Mouse (Mus musculus): ENCODE measurements around the gene Tnf.
"Not testable (repeated sequence)": the region's sequence is repeated elsewhere in the genome, so short reads cannot be mapped to it uniquely, and the experiment has no call there.

The Tnf gene

DNA sequence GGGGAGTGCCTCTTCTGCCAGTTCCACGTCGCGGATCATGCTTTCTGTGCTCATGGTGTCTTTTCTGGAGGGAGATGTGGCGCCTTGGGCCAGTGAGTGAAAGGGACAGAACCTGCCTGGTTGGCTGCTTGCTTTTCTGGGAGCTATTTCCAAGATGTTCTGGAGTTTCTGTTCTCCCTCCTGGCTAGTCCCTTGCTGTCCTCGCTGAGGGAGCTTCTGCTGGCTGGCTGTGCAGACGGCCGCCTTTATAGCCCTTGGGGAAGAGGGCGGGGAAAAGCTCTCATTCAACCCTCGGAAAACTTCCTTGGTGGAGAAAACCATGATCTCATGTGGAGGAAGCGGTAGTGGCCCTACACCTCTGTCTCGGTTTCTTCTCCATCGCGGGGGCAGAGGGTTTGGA is at the start of gene Tnf:
TSS of gene Tnf (minus strand) at position 221 of the 400 bp plus-strand sequence.
- DNase-seq = no peak

GRCm38 (mm10) chr17:35251162-35251719 is 49.4 kb upstream of the Tnf start:
- no peak for DNase-seq

DNA sequence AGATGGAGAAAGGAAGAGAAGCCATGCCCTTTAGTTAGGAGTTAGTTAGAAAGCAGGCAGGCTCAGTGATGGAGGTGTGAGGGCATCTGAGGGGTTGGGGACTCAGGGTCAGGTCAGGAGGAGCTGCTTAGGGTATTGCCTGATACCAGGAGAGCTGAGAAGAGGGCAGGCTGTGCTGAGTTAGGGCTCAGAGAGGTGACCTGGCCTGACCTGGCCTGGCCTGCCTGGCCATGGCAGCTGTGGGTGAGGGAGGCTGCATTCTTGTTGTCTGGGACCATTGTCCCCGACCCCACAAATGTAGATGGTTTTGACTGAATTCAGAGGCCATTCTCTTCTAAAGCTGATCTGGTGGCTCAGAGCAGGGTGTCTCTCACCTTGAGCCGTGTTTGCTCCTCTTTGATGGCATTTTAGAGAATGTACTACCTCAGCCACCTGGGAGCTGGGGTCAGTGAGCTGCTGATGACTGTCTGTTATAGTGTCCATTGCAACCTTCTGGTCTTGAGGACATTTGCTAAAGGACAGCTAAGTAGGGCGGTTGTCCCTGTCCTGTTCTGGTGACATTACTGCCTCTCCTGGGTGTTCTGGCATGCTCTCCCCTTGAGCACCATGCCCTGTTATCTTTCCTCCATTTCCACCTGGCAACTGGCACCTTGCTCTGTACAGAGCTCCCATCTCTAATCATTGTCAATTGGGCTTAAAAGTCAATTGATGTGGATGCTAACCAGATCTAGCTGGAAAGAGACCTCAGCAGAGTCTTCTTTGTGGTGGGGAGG is 48.7 kb upstream of the Tnf start:
- no peak for DNase-seq

- DNase-seq = no peak
Measured at GRCm38 (mm10) chr17:35249451-35250197, 47.8 kb upstream of the Tnf start.

DNA sequence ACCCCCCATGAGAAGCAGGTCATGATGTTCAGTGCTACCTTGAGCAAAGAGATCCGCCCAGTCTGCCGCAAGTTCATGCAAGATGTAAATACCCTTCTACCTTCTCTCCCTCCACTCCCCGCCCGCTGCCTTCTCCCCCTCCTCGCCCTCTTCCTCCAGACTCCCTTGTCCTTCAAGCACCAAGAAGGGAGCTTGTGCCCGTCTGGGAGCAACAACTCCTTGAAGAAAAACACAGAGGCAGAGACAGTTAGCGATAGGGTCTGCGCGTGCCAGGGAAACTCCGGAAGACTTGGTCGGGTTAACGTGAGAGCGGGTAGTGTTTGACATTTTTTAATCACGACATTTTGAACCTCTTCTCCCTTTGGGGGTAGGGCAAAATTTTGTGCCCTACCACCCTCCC is 47.2 kb upstream of the Tnf start:
- DNase-seq = no peak

GRCm38 (mm10) chr17:35247144-35247543 is 45.3 kb upstream of the Tnf start:
- DNase-seq = no peak

GRCm38 (mm10) chr17:35245731-35246623 is 44.2 kb upstream of the Tnf start:
- peak; percentile 56 for DNase-seq

- no peak for DNase-seq
Measured at GRCm38 (mm10) chr17:35244999-35245398, 43.2 kb upstream of the Tnf start.

GRCm38 (mm10) chr17:35243086-35243485 is 41.3 kb upstream of the Tnf start:
- peak; percentile 69 for DNase-seq

- DNase-seq = peak; percentile 86
Measured at GRCm38 (mm10) chr17:35242015-35242941, 40.5 kb upstream of the Tnf start.

GRCm38 (mm10) chr17:35241305-35242014 is 39.7 kb upstream of the Tnf start, which contains the start of gene Ddx39b:
Gene Ddx39b, plus strand, starts transcription at chr17:35241746.
- peak; percentile 98 for DNase-seq

DNA sequence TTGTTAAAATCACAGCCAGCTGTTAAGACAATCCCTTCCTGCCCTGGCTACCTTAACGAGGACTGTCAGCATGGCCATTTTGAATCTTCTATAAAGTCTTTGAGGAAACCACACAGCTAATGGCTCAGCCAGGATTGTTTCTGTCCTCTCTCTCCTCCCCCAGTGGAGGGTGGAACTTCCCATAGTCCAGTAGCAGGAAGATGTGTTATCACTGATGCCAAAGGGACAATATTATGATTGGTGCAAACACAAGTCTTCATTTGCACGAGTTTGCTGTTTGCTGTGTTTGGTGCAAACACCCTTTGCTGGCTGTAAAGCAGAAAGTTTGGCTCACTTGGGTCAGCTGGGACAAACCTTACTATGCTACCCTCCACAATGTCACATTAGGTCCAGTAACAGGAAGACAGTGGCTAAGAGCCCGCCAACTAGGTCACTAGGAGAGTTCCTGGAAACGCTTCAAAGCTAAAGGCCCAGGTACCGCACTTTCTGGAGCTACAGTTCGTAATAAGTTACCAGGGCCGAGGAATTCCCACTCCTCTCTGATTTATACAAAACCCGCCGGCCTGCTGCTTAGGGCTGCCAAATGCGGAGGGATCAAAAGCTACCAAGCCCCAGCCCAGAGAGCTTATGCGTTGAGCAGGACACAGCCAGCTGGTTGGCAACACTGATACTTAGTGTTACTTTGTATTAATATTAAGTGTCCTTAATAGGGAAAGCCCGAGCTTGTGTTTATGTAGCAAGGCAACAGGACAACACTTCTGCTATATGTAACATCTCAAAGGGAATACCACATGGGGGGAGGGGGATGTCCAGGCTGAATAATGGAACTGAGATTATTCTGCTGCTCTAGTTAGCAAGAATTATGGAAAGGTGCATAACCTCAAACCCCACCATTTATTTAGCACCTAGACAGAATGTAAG is 38.8 kb upstream of the Tnf start:
- no peak for DNase-seq

GRCm38 (mm10) chr17:35239700-35240099 is 37.9 kb upstream of the Tnf start:
- DNase-seq = no peak

- no peak for DNase-seq
Measured at GRCm38 (mm10) chr17:35237504-35237903, 35.7 kb upstream of the Tnf start.

DNA sequence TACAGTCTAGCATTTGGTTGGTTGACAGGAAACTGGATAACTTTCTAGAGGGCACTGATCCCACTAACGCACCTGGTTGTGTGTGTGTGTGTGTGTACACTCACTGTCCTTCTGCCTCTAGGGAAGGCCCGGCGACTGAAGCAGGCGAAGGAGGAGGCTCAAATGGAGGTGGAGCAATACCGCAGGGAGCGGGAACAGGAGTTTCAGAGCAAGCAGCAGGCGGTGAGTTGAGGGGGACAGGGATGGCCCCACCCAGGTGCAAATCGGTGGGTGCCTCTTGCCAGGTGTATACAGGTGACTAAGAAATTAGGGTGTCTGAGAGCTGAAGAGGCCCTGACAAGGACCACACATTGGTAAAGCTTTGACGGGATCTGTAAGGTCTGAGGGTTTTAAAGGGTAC is 35.2 kb upstream of the Tnf start:
- no peak for DNase-seq

DNA sequence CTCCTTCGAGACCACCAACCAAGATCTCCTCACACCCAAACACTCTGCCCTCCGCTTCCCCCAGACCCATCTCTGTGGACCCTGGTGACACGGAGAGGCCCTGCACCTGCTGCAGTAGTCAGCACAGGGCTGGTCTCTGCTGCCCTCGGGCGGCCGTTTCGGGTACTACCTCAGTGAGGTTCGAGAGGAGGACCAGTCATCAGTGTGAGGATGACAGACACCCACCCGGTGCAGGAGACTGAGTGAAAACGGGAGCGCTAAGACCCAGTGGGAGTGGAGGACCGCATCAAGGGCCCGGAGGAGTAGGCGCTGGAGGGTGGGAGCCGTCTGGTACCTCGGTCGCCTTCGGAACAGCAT is 34.6 kb upstream of the Tnf start:
- DNase-seq = peak; percentile 95

- peak; percentile 97 for DNase-seq
Measured at GRCm38 (mm10) chr17:35235614-35236389, 34.0 kb upstream of the Tnf start, which contains the start of gene Nfkbil1. Gene Nfkbil1, minus strand, starts transcription at chr17:35235792.

DNA sequence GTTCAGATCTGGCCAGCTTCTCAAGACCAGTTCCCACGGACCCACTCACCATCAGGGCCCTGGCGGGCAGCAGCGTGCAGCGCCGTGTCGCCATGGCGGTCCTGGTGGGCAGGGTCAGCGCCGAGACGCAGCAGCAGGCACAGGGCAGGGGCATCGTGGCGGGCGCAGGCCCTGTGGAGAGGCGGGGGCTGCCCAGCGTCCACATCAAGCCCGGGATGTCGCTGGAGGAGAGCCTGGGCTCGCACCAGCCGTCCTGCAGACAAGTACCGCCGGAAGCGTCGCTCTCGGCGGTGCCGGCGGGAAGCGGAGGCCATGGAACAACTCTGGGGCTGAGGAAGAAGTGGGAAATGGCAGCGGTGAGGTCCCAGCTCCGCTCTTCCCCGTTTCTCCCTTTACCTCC is 33.1 kb upstream of the Tnf start:
- peak; percentile 60 for DNase-seq

DNA sequence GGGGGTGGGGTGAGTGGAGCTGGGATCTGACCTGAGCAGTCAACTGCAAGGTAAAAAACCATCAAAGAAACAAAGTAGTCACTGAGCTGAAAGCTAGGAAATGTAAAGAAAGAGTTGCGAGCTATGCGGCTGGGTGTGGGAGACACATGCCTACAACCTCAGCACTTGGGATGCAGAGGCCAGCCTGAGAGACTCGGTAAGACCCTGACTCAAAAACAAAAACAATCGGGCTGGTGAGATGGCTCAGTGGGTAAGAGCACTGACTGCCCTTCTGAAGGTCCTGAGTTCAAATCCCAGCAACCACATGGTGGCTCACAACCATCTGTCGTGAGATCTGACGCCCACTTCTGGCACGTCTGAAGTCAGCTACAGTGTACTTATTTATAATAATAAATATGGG is 32.3 kb upstream of the Tnf start:
- not testable (repeated sequence) for DNase-seq
